Mouse (Mus musculus) leukemia stem cell, adult 10-12 weeks (primary cell): ENCODE results near the gene Bbs4. TPM values are rescaled to one million over a fixed set of nuclear protein-coding genes. Genes with fewer than 3 reads are reported as not detected.

Experiments used
- polyA plus RNA-seq: library from polyadenylated mRNA; stranded (reverse); fragments of >175 nt; gene quantifications from 2 replicates; pipeline ENCODE4 v1.2.3, GENCODE M21; 2012; ENCODE audit warnings: low replicate concordance

Bbs4 gene
- polyA plus RNA-seq, result 0.14 and 0.28 TPM in 2 replicates

DNA sequence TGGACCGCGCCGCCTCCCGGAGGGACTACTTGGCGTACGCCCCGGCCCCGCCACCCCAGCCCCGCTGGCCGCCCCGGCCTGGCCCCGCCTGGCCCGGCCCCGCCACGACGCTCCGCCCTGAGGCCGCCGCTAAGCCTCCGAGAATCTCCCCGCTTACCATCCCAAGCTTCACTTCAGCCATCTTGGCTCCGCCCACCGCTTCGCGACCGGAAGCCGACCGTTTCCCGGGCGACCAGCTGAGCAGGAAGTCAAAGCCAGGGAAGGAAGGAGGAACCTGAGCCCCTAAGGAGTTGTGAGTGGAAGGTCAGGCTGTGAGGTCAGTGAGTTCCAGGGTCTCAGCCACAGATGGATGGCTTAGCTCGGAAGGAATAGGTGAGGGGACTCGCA is at the start of gene Bbs4:
Gene Bbs4, minus strand, starts transcription at position 256 of the 387 bp plus-strand sequence.

DNA sequence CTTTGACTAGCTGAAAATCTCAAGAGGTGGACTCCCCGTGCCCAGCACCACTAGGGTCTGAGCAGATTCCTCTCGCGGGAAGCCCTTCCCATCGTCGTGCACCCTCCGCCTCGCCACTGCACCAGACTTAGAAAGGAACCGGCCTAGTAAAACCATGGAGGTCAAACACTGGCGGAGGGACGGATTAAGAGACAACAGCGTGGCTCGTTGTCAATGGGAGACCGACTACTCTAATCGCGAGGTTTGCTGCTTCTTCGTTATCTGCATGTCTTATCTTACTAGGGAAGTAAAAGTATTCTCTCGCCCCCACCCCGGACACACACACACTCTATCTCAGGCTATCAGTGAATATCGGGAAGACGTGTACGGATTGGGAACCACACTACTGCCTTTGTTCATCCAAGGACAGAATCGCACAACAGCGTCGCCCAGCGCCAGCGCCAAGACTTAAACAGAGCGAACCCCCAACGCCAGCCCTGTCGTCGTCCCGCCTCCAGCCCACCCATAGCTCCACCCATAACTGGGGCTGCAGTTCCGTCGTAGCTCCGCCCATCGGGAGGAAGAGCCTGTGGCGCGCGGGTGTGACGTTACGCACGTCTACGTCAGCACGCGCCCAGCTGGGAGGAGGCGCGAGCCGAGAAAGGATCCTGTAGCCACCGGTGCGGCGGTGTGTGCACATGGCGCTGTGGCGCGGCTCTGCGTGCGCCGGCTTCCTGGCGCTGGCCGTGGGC is 62.2 kb downstream of the Bbs4 start, which contains the start of gene Adpgk:
Gene Adpgk, plus strand, starts transcription at position 602 of the 731 bp plus-strand sequence.

Other genes with a start within 250 kb of the Bbs4 start
- 6.3 and 11.6 TPM in 2 replicates for gene Adpgk, start 62.0 kb downstream of the Bbs4 start, polyA plus RNA-seq
- 24.5 and 46.6 TPM in 2 replicates for gene Arih1, start 133.1 kb upstream of the Bbs4 start, polyA plus RNA-seq
- 26.6 and 30.9 TPM in 2 replicates for gene Hexa, start 186.0 kb upstream of the Bbs4 start, polyA plus RNA-seq
- gene Tmem202, start 186.3 kb upstream of the Bbs4 start, polyA plus RNA-seq, result 0.64 TPM in 1 of 2 replicates, not detected in the other
- gene Celf6, start 224.4 kb upstream of the Bbs4 start, polyA plus RNA-seq, result 0.12 TPM in 1 of 2 replicates, not detected in the other